Mouse (Mus musculus): ENCODE results near the gene Wdr35.

The Wdr35 gene

GRCm38 (mm10) chr12:9054012-9054411 lies 80.3 kb downstream of the Wdr35 start:
- peak in 1 of 2 experiments; percentile 18 for DNase-seq

- no peak for DNase-seq
Measured at GRCm38 (mm10) chr12:9055269-9055668, 81.6 kb downstream of the Wdr35 start.

- no peak for DNase-seq
Measured at GRCm38 (mm10) chr12:9059502-9059901, 85.8 kb downstream of the Wdr35 start.

GRCm38 (mm10) chr12:9059965-9060364 lies 86.3 kb downstream of the Wdr35 start:
- DNase-seq: no peak

GRCm38 (mm10) chr12:9063611-9064010 lies 89.9 kb downstream of the Wdr35 start:
- DNase-seq: no peak

GRCm38 (mm10) chr12:9071058-9071457 lies 97.4 kb downstream of the Wdr35 start:
- DNase-seq: no peak

GRCm38 (mm10) chr12:9071493-9071892 lies 97.8 kb downstream of the Wdr35 start:
- DNase-seq: peak; percentile 15 to 32

- DNase-seq: no peak
Measured at GRCm38 (mm10) chr12:9077554-9078125, 103.9 kb downstream of the Wdr35 start.

Data from cerebellum, postnatal 14 days (tissue).